Mouse (Mus musculus): ENCODE measurements around the gene Thra. TPM values are rescaled to one million over a fixed set of nuclear protein-coding genes. Genes with fewer than 3 reads are reported as not detected.

The Thra gene
- polyA plus RNA-seq, 1 experiment from 2014 or later, result 106 TPM

GRCm38 (mm10) chr11:98776843-98777590, 36.6 kb downstream of the Thra start:
- peak overlapping the region; percentile 61 for H3K27ac ChIP-seq
- H3K4me1 ChIP-seq (replicated peaks), result peaks cover 54% of the 10 kb centered on the region
- WGBS, result 12% methylated on average over 9 of the region's 9 CpGs
- H3K4me2 ChIP-seq (replicated peaks), result no peak overlapping the region
- no peaks in the 10 kb centered on the region for H3K27me3 ChIP-seq
- H3K36me3 ChIP-seq, result no peaks in the 10 kb centered on the region
- ATAC-seq, result no peak
- no peaks in the 10 kb centered on the region for H3K9me3 ChIP-seq
- H3K4me3 ChIP-seq (replicated peaks), result no peak overlapping the region
- peak overlapping the region; percentile 55 for H3K9ac ChIP-seq (replicated peaks)

- H3K9me3 ChIP-seq, result no peaks in the 10 kb centered on the region
- H3K4me2 ChIP-seq (replicated peaks), result no peak overlapping the region
- peaks cover 61% of the 10 kb centered on the region for H3K4me1 ChIP-seq (replicated peaks)
- ATAC-seq, result no peak
- no peak overlapping the region for H3K27ac ChIP-seq
- no peaks in the 10 kb centered on the region for H3K36me3 ChIP-seq
- no peak overlapping the region for H3K4me3 ChIP-seq (replicated peaks)
- no peaks in the 10 kb centered on the region for H3K27me3 ChIP-seq
- H3K9ac ChIP-seq (replicated peaks), result 0 out of 2 replicates have a peak overlapping the region, but pooled peaks have one; percentile 2
Observed at GRCm38 (mm10) chr11:98777888-98778287, 37.5 kb downstream of the Thra start.

DNA sequence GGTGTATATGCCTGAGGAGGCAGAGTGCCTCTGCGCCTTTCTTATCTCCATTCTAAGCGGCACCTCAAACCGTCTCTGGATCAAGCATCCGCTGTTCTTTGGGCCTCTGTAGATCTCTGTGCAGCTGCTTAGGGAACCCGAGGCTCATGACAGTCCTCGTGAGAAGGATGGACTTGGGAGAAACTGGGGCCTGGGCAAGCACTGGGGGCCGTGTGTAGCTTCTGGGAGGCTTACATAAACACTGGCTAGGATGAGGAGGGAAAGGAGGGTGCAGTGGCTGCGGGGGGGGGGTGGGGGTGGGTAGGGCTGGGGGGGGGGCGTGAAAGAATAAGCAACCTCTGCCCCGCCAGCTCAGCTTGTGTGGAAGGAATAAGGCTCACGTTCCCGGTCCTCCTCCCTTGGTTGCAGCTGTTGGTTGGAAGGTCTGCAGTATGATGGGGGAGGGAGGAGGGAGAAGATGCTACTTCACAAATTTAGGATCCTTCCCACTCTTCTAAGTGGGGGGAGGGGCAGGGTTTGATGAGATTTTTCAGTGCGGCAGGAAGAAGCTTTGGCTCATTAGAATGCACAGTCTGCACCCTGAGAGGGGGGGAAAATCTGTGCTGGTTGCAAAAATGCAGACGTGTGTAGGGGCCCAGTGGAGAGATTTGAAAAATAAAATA, 41.5 kb downstream of the Thra start:
- no peaks in the 10 kb centered on the region for H3K27me3 ChIP-seq
- no peaks in the 10 kb centered on the region for H3K9me3 ChIP-seq
- peak overlapping the region; percentile 41; the same call in 1 of the 2 replicates for H3K4me2 ChIP-seq (replicated peaks)
- peak overlapping the region; percentile 69; the same call in 1 of the 2 replicates for H3K27ac ChIP-seq
- H3K36me3 ChIP-seq, result no peaks in the 10 kb centered on the region
- ATAC-seq, result no peak
- peaks cover 48% of the 10 kb centered on the region for H3K4me1 ChIP-seq (replicated peaks)
- peak overlapping the region; percentile 15; the same call in 1 of the 2 replicates for H3K9ac ChIP-seq (replicated peaks)
- WGBS, result 9% methylated on average over 13 of the region's 14 CpGs
- H3K4me3 ChIP-seq (replicated peaks), result no peak overlapping the region

DNA sequence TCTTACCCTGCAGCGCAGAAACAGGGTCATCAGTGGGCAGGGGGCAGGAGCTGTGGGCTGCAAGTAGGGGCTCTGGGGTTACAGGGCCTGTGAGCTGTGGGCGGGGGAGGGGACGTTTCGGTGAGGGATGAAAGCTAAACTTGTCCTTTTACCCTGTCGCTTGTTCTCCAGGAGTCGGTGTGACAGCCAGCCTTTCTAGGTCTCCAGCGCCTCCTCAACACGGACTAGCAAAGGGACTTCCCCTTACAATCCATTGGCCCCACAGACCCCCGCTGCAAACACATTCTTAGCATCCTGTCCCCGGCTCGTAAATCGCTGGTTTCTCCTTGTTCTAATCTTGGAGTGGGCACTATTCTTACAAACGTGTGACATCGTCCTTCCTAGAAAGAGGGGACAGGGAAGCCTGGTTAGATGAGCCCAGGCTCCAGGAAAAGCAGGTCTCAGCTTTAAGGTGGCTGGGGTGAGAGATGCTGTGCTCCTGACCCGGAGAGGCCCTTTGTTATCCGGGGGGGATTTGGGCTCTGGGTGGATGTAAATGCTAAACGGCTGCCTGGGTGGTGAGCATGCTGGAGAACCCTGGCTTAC, 42.3 kb downstream of the Thra start:
- Histone ChIP-seq H3K9ac (replicated peaks) (peak overlapping the region; percentile 15), H3K4me1 (replicated peaks) (peaks cover 51% of the 10 kb centered on the region)

GRCm38 (mm10) chr11:98783236-98783696, 42.8 kb downstream of the Thra start:
- peak; percentile 34; the same call in 1 of the 2 replicates for ATAC-seq
- H3K9ac ChIP-seq (replicated peaks), result peak overlapping the region; percentile 15
- H3K9me3 ChIP-seq, result no peaks in the 10 kb centered on the region
- H3K4me2 ChIP-seq (replicated peaks), result peak overlapping the region; percentile 41
- under 1% methylated on average over 20 of the region's 20 CpGs for WGBS
- H3K27me3 ChIP-seq, result no peaks in the 10 kb centered on the region
- 0 out of 2 replicates have a peak overlapping the region, but pooled peaks have one; percentile 8 for H3K4me3 ChIP-seq (replicated peaks)
- H3K4me1 ChIP-seq (replicated peaks), result peaks cover 54% of the 10 kb centered on the region
- H3K36me3 ChIP-seq, result no peaks in the 10 kb centered on the region
- peak overlapping the region; percentile 69 for H3K27ac ChIP-seq

More for the DNA sequence above, 42.3 kb downstream of the Thra start:
- Histone ChIP-seq H3K4me2 (replicated peaks) (peak overlapping the region; percentile 41), H3K27me3 (no peaks in the 10 kb centered on the region), H3K9me3 (no peaks in the 10 kb centered on the region), H3K4me3 (replicated peaks) (0 out of 2 replicates have a peak overlapping the region, but pooled peaks have one; percentile 8), H3K27ac (peak overlapping the region; percentile 69), H3K36me3 (no peaks in the 10 kb centered on the region)
- ATAC-seq, result 0 out of 2 replicates have a peak, but pooled peaks have one; percentile 1
- WGBS, result 1% methylated on average over 17 of the region's 17 CpGs

DNA sequence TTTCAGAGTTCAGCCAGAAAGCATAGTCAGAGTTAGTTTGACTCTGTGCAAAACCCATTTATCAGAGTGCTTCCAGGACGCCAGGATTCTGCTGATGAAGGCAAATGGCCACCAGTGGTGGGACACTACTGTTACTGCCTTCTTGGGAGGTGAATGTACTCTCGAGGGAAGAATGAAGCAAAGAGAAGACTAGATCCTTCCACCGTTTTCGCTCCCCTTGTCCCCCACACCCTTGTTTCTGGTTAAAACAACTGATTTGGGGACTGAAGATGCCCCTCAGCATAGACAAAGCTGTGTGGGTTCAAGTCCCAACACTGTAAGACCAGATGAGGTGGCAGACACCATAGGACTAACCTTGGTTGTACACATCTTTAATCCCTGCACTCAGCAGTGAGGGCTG, 43.7 kb downstream of the Thra start:
- Histone ChIP-seq H3K4me2 (replicated peaks) (no peak overlapping the region), H3K9ac (replicated peaks) (no peak overlapping the region), H3K27ac (no peak overlapping the region), H3K27me3 (no peaks in the 10 kb centered on the region), H3K9me3 (no peaks in the 10 kb centered on the region), H3K36me3 (no peaks in the 10 kb centered on the region), H3K4me1 (replicated peaks) (peaks cover 60% of the 10 kb centered on the region), H3K4me3 (replicated peaks) (no peak overlapping the region)
- WGBS, result 71% methylated on average over 4 of the region's 4 CpGs
- no peak for ATAC-seq

- Histone ChIP-seq H3K9ac (replicated peaks) (0 out of 2 replicates have a peak overlapping the region, but pooled peaks have one; percentile 34), H3K36me3 (no peaks in the 10 kb centered on the region), H3K4me1 (replicated peaks) (peaks cover 67% of the 10 kb centered on the region), H3K27me3 (no peaks in the 10 kb centered on the region), H3K4me2 (replicated peaks) (no peak overlapping the region), H3K27ac (peak overlapping the region; percentile 1; the same call in 1 of the 2 replicates), H3K4me3 (replicated peaks) (no peak overlapping the region), H3K9me3 (no peaks in the 10 kb centered on the region)
- WGBS, result 66% methylated on average over 10 of the region's 10 CpGs
- ATAC-seq, result no peak
Observed at GRCm38 (mm10) chr11:98785214-98785613, 44.8 kb downstream of the Thra start.

DNA sequence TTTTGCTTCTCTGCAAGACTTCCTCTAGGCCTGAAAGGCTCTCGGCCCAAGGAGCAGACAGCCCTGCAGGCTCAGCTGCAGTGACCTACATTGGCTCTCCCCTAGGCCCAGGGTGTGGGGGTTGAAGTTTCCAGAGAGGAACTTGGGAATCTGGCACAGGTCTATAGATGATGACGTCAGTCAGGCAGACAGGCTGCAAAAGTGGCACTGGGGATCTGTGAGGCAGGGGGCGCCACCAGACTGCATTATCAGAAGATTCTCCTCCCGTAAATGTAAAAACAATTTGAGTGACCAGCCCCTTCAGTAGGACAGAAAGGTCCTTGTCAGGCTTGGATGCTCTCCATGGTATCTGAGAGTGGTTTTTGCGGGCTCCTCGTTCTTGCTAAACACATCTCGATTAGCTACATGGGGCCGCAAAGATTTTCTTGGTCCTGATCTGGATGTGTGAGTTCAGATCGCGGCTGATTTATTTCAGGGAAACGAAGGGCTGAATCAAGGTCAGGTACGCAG, 45.4 kb downstream of the Thra start:
- H3K9ac ChIP-seq (replicated peaks), result no peak overlapping the region; the same call in 1 of the 2 replicates
- 11% methylated on average over 12 of the region's 12 CpGs for WGBS
- peak overlapping the region; percentile 69 for H3K27ac ChIP-seq
- peaks cover 67% of the 10 kb centered on the region for H3K4me1 ChIP-seq (replicated peaks)
- 0 out of 2 replicates have a peak overlapping the region, but pooled peaks have one; percentile 11 for H3K4me3 ChIP-seq (replicated peaks)
- no peaks in the 10 kb centered on the region for H3K27me3 ChIP-seq
- ATAC-seq, result no peak
- no peaks in the 10 kb centered on the region for H3K9me3 ChIP-seq
- peak overlapping the region; percentile 38 for H3K4me2 ChIP-seq (replicated peaks)
- no peaks in the 10 kb centered on the region for H3K36me3 ChIP-seq

GRCm38 (mm10) chr11:98786359-98787214, 46.1 kb downstream of the Thra start:
- Histone ChIP-seq H3K27me3 (no peaks in the 10 kb centered on the region), H3K27ac (peak overlapping the region; percentile 69), H3K9me3 (no peaks in the 10 kb centered on the region), H3K4me2 (replicated peaks) (peak overlapping the region; percentile 38), H3K4me3 (replicated peaks) (0 out of 2 replicates have a peak overlapping the region, but pooled peaks have one; percentile 11), H3K36me3 (no peaks in the 10 kb centered on the region), H3K9ac (replicated peaks) (no peak overlapping the region; the same call in 1 of the 2 replicates), H3K4me1 (replicated peaks) (peaks cover 63% of the 10 kb centered on the region)
- WGBS, result 3% methylated on average over 15 of the region's 15 CpGs
- ATAC-seq, result peak; percentile 32

DNA sequence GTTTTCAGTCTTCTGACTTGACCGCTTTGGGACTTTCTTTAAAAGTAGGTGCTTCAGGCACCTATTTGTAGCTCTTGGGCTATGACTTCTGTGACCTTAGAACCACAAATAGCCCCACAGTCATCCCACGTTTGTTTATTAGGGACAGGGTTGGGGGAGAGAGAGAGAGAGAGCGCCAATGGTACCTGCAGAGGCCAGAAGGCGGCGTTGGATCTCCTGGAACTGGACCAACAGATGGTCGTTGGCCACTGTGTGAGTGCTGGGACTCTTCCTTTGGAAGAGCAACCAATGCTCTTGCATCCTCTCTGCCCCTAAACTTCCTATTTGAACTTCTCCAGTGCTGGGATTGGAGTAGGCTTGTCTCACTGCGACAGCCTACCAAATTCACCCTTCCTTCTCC, 46.8 kb downstream of the Thra start:
- H3K4me3 ChIP-seq (replicated peaks), result no peak overlapping the region
- no peak overlapping the region for H3K9ac ChIP-seq (replicated peaks)
- no peaks in the 10 kb centered on the region for H3K9me3 ChIP-seq
- peak; percentile 1; the same call in 1 of the 2 replicates for ATAC-seq
- H3K4me2 ChIP-seq (replicated peaks), result no peak overlapping the region
- H3K27me3 ChIP-seq, result no peaks in the 10 kb centered on the region
- WGBS, result 34% methylated on average over 7 of the region's 7 CpGs
- H3K36me3 ChIP-seq, result no peaks in the 10 kb centered on the region
- no peak overlapping the region for H3K27ac ChIP-seq
- peaks cover 59% of the 10 kb centered on the region for H3K4me1 ChIP-seq (replicated peaks)

- Histone ChIP-seq H3K9me3 (no peaks in the 10 kb centered on the region), H3K4me2 (replicated peaks) (no peak overlapping the region), H3K4me3 (replicated peaks) (no peak overlapping the region), H3K4me1 (replicated peaks) (peaks cover 59% of the 10 kb centered on the region), H3K9ac (replicated peaks) (no peak overlapping the region), H3K27ac (no peak overlapping the region), H3K27me3 (no peaks in the 10 kb centered on the region), H3K36me3 (no peaks in the 10 kb centered on the region)
- 91% methylated on average over 1 of the region's 1 CpGs for WGBS
- no peak for ATAC-seq
Observed at GRCm38 (mm10) chr11:98787691-98788090, 47.3 kb downstream of the Thra start.

Data from midbrain, embryonic 13.5 days (tissue).